Mouse (Mus musculus) inflammation-experienced regulatory T-cells, adult 6 months (primary cell): Measurements from ENCODE around the gene Camta2. TPM values are rescaled to one million over a fixed set of nuclear protein-coding genes. Genes with fewer than 3 reads are reported as not detected.

ENCODE experiments used
- ATAC-seq: one replicate; pipeline ENCODE4 v1.8.0; 2017
- polyA plus RNA-seq, 3 experiments: library from polyadenylated mRNA; unstranded; fragments of 100-300 nt; shearing (Covaris generic); gene quantifications; one replicate each; pipeline ENCODE4 v1.2.1; 2017

The Camta2 gene
- polyA plus RNA-seq, 3 experiments from 2014 or later = 11.5 to 17.1 (median 12.8) TPM

DNA sequence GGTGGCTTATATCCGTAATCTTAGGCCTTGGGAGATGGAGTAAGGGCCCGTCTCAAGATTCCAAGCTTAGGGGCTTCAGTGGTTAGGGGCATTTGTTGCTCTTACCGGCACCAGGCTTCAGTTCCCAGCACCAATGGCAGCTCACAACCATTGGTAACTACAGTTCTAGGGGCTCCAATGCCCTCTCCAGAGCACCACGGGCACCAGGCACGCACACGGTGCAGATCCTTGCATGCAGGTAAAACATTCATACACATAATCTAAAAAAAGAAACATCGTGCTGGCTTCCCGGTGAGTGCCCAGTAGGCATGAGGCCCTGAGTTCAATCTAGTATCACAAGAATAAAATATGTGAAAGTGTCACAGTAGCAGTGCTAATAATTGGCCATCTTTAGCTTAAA is 24.8 kb downstream of the Camta2 start:
- ATAC-seq = no peak

DNA sequence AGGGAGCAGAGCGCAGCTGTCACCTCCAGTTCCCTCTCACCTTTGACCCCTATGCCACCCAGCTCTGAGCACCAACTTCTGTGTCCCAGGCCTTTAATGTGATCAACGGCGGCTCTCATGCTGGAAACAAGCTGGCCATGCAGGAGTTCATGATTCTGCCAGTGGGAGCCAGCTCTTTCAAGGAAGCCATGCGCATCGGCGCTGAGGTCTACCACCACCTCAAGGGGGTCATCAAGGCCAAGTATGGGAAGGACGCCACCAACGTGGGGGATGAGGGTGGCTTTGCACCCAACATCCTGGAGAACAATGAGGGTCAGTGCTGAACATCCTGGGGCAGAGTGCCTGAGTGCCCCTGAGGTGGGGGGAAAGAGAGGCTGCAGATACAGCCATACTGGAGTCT is 27.3 kb downstream of the Camta2 start:
- ATAC-seq = no peak

DNA sequence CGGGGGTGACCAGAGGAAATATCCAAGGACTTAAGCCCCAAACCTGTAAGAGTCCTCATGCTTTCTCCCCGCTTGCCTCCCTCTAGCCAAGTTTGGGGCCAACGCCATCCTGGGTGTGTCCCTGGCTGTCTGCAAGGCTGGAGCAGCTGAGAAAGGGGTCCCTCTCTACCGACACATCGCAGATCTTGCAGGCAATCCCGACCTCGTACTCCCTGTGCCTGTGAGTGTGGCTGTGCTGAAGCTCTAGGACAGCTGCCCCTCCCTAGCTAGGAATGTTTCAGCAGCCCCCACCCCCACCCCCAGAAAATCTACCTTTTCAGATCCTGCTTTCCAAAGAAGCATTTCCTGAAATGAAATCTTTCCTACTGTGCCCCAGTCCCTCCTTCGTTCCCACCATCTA is 29.0 kb downstream of the Camta2 start:
- ATAC-seq = no peak

DNA sequence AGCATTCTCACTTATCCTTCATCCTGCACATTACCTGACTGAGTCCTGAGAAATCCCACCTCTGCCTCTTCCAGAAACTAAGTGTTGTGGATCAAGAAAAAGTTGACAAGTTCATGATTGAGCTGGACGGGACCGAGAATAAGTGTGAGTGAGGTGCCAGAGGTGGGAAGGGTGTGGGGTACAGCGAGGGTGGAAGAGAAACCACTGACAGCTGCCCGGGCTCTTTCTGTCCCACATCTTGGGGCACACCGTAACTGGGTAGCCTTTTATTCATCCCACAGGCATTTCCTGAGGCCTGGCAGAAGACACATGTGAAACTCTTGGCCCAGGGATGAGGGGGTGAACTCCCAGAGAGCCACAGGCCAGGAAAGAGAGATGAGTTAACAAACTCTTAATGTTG is 29.4 kb downstream of the Camta2 start:
- no peak for ATAC-seq

DNA sequence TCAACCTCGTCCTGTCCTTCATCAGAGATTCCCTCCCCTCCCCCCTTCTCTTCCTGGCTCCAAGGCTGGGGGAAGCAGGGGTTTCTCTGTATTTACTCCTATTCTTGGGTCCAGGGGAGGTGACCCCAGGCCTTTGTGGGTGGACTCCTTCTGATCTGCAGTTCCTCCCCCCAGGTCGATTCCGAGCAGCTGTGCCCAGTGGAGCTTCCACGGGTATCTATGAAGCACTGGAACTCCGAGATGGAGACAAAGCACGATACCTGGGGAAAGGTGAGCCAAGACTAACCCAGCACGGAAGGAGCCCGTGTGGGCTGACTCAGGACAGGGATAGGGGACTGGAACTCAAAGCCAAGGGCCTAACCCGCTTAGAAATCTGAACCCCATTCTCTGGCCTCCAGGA is 29.9 kb downstream of the Camta2 start:
- ATAC-seq = no peak

DNA sequence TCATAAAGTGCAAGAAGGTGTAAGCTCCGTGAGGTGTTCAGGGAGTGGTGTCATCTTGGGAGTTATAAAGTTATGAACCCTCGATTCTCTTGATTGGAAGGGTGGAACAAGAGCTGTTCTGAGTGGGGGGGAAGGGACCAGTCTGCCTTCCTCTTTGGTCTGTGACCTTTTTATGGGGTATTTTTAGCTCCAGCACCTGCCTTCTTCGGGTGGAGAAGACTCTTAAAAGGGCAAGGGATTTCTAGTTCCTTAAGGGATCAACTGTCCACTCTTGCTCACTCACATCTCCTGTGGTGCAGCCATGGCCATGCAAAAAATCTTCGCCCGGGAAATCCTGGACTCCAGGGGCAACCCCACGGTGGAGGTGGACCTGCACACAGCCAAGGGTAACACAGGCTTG is 30.3 kb downstream of the Camta2 start:
- no peak for ATAC-seq

DNA sequence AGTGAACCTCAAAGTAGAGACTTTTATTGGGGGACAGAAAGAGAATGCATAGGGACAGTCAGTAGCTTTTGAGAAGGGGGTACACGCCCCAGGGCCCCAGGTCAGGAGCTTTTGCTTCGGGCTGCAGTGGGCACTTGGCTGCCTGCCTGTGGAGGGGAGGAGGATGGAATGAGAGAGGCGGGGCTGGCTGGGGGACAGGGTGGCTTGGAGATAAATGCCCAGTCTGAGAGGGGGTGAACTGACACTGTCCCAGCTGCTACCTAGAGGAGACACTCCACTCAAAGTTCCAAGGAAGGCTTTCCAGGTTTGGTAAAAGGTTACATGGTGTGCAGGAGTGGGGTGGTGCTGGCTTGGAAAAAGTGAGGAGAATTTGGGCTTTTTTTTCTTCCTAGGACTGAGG is 30.9 kb downstream of the Camta2 start, which contains the start of gene Eno3:
Gene Eno3 (plus strand): TSS at position 239 of the 400 bp plus-strand sequence.
- no peak for ATAC-seq

DNA sequence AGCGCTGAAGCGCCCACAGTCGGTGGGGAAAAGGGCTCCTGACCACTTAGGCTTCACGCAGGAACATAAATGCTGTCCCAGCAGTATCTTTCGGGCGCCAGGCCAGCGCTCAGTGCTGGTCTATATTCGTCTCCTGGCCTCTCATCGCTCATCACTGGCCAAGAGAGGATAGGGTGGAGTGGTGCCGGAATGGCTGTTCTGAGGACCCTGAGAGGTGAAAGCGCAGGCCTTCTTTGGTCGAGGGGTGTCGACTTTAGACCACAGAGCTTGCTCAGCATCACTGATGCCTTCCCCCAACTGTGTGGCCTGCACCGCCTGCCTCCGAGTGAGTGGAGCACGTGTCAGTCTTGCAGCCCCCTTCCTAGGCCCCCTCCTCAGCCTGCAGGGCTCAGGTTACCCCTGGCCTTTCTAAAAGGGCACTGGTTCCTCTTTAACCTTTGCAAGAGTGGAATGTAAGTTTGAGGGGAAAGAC is 31.4 kb downstream of the Camta2 start:
- no peak for ATAC-seq

DNA sequence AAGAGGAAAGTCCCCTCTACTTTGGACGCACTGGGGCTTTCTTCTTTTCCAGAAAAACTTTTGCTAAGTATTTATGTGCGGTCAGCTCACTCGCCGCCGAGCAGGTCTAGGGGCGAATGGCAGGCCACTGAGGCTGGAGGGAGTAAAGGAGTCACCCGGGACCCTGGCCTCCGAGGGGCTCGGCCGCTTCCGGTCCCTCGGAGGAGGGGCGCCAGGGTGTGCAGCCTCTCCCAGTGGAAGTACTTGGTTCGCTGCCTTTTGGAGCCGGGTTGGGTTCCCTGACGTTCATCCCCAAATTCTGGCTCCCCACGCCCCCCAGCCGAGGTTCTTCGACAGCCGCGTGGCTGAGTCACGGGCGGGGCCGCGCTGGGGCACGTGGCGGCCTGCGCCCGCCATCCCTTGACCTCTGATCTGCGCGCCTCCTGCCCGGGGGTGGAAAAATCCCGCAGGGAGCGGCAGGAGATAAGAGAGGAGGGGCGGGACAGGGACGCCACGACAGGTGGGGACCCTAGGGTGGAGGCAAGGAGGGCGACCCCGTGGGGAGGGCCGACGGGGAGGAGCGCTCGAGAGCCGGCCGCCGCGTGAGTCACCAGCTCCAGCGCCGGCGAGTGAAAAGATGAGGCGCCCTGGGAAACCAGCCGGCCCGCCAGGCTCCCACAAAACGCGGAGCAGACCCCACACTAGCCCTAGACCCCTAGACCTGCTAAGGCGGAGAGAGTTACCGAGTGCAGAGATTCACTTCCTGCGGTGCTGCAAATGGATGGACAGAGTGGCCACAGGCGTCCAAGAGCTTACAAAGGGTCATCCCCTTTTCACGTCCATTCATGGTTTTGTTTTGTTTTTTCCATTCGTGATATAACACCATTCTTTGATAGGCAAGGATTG is 32.1 kb downstream of the Camta2 start:
- peak; percentile 9 for ATAC-seq

DNA sequence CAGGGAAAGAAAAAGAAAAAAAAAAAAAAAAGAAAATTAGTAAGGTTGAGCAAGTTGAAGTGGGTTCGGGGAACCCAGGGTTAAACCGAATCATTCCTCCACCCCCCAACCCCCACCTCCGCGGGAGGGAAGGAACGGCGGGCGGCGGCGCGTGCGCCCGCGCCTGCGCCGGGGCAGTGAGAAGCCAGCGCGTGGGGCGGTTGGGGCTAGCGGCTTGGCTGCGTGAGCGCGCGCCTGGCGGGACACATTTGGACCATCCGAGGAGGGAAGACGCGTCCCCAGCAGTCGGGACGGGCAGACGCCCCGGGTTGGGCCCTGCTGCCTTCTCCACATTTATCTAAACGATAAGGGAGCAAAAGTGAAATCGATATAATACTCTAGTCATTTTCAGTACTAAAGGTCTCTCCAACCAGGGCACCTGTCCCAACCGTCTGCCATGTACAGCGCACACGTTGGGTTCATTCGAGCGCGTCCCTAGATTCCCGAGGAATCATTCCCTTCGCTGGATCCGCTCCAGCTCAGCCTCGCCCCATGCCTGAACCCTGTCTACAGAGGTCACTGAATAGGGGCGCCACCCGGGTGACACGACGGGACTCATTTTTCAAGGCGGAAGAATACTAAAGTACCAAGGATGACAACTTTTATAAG is 32.9 kb downstream of the Camta2 start:
- ATAC-seq = peak; percentile 27

DNA sequence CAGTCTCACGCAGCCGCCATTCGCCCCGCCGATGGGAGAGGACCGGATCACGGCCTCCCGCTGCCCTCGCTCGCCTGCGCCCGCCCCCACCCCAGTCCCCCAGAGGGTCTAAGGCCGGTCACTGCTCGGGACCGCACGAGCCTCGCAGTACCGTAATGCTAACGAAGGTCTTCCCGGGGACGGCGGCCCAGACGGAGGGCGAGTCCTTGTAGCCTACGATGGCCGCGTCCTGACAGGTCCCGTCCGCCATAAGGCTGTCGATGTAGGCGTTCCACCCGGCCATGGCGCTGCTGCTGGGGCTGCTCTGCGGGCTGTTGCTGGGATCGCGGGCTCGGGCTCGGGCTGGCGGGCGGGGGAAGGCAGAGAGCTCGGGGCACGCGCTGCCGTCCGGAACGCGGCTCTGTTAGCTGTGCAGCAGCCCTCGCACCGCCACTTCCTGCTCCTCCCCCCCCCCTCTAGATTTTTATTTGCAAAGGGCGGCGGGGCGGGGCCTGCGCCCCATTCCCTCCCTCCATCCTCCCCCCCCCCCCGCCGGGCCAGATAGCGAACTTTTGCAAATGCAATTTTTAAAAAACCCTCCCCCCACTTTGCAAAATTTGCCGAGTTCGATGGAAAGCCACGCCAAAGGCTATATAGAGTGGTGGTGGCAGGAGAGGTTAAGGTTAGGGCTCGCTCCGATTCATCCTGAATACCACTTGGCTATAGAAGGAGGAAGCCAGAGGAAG is 33.5 kb downstream of the Camta2 start, which contains the start of gene Pfn1:
Gene Pfn1 (minus strand): TSS at position 447 of the 725 bp plus-strand sequence.
- peak; percentile 45 for ATAC-seq

DNA sequence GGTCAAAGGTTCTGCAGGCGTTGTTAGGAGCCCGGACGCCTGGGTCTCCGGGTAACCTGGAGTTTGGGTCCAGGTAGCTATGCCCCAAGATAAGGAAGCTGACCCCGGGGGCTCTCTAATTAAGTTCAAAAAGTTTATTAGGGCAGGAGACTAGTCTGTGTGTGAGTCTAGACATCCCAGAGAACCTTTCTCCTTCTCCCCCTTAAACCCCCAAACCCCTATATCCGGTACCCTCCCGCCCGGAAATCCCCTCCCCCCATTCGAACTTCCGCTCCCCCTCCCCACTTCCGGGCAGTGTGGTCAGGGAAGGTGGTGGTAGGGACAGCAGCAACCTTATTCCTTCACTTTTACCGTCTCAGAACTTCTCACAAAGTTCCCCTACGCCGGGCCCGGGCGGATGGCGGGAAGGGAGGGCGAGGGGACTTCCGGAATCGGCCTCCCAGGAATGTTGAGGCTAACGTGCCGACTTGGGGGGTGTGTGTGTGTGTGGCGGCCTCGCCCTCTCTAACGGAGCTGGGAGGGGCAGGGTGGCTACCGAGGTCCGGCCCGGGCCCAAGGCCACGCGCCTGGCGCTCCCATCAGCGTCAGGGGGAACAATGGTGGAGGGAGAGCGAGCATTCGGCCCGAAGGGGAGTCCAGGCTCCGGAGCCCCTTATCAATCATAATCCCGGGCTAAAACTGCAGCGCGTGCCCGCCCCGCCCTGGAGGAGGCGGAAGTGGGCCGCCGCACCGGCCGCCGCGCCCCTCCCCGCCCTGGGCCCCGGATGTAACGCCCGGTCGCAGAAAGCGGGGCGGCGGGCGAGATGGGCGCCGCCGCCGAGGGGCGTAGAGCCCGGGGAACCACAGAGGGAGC is 34.3 kb downstream of the Camta2 start:
- no peak for ATAC-seq

DNA sequence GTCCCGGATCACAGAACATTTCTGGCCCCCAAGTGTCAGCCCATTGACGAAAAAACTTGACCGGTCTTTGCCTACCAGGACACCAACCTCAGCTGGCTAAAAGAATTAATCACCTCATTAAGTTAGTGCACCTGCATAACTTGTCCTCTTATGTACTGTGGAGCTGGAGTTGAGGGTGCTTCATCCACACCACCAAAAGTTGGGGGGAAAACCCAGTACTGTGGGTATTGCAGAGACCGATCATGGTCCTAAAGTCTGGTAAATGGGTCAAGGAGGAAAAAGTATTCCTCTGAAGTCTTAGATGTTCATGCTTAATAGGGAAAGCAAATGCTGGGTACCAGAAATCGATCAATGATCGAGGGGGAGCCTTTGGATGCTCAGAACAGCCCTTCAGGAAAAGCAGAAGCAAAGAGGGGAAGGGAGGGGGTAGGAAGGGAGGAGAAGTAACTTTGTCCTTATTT is 35.0 kb downstream of the Camta2 start:
- ATAC-seq = no peak

DNA sequence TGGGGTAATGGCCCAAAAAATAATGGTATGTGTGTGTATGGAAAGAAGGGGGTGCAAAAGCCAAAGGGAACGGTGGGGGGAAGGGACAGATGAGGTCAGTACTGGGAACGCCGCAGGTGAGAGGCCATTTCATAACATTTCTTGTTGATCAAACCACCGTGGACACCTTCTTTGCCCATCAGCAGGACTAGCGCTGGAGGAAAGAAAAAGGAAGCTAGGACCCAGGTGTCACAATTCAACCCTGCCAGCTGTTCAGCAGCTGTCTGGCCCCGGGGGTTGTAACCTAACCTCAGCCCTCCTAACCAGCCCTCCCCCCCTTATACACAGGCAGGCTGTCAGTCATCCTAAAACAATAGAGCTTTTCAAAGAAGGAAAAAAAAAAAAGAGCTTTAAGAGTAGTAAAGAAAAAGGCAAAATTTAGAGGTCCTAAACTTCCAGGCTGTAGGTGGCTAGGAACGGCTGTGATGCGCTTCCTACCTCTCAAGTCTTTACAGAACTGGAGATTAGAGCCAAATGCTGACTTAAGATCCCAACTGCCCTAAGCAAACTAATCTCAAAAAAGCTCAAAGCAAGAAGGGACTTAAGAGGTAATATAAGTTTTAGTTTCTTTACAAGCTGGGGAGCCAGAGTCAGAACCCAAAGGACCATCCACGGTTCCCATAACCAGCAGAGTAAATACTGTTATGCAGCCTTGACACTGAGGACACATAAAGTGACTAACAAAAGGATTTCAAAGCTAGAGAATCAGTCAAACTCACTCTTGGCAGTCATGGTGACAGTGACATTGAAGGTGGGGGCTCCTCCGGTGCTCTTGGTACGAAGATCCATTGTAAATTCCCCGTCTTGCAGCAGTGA is 35.6 kb downstream of the Camta2 start:
- no peak for ATAC-seq

DNA sequence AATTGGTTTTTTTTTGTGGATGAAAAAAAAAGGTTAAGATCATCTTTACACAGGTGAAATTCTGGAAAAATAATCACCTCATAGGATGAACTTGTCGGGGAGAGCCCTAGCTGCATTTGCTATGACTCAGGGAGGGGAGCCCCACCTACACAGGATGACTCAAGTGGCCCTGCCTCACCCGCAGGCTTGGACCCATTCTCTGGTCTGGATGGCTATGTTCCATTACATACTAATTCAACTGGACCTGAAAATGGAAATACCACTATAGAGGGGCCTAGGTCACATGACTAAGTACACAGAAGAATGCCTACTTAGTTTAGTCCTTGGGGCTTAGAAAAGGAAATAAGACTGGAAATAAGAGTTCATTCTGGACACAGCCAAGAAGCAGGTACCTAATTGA is 36.5 kb downstream of the Camta2 start:
- ATAC-seq = no peak

DNA sequence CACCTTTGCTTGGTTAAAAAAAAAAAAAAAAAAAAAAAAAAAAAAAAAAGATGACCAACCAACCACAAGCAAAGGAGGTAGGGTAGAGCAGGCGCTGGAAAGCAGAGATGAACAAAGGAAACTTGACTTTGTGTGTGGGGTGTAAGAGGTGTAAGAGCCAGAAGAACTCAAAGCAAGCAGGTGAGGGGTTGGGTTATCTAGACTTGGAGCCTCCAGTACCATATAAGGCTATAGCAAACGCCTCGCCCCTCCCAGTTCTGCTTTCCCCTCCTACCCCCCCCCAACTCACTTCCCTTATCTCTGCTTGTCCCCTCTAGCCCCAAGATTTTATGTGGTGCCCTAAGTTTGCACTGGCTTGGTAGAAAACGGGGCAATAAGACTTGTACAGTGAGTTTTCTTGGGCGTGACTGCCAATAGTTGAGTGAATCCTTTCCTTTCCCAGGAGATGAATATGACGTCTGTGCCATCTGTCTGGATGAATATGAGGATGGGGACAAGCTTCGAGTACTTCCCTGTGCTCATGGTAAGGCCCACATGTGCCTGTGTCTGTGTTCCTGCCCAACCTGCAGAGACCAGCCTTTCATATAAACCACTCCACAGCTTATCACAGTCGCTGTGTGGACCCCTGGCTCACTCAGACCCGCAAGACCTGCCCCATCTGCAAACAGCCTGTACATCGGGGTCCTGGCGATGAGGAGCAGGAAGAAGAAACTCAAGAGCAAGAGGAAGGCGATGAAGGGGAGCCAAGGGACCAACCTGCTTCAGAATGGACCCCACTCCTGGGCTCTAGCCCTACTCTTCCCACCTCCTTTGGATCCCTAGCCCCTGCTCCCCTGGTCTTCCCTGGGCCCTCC is 37.4 kb downstream of the Camta2 start:
- ATAC-seq = peak; percentile 49

DNA sequence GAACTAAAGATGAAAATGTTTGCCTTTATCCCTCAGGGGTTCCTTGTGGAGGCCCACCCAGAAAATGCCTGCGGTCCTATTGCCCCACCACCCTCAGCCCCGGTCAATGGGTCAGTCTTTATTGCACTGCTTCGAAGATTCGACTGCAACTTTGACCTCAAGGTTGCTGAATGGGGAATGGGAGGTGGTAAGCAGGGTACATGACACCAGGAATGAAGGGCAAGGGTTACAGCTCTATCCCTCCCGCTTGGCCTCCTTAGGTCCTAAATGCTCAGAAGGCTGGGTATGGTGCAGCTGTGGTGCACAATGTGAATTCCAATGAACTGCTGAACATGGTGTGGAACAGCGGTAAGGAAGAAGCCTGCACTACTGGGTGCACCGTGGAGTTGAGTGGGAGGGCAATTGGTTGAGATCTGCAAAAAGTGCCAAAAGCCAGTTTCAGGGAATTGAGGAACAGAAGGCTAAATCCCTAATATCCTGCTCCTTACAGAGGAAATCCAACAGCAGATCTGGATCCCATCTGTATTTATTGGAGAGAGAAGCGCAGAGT is 38.6 kb downstream of the Camta2 start:
- ATAC-seq = no peak

DNA sequence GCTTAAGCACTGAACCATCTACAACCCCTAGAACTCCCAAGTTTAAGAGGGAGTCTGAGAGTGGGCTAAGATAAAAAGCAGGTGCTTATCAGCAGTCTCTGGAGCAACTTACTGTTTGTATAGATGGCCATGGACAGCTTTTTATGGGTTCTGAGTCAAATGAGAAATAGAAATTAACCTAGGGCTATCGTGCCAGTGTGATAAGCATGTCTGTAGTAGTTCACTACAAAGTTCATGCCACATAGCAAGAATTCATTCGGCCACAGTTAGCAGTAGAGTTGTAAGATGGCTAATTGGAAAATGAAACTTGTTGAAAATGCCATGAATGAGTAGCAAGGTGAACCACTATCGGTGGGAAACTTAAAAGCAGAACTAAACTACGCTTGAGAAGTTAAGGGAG is 39.4 kb downstream of the Camta2 start:
- ATAC-seq = no peak

DNA sequence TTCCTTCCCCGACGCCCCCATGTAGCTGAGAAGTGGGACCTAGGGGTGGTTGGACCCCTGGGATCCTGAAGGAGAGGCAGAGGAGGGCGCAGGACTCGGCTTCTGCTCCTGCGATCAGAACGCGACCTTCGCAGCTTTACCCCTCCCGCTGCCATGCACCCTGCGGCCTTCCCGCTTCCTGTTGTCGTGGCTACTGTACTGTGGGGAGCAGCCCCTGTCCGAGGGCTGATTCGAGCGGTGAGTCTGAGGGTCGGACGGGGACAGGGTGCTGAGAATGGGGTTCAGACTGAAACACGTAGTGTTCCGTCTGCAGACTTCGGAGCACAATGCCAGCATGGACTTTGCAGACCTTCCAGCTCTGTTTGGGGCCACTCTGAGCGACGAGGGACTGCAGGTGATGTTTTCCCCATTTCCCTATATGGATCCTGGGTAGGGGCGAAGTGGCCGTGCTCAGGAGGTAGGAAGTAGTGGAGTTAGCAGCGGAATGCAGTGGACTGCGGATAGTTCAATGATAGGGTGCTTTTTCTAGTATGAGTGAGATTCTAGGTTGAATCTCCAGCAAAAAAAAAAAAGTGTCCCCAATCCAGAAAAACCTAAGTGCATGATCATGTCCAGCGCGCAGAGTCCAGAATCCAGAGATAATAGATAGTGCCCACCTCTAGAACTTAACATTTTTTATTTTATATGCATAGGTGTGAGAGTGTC is 40.0 kb downstream of the Camta2 start:
- no peak for ATAC-seq
